17 mouse cellular contexts compared by ENCODE assay signal in genomic region chr1:153007292-153007691, GRCm38 (mm10). TPM values are rescaled to one million over a fixed set of nuclear protein-coding genes. Genes with fewer than 3 reads are reported as not detected.
"Had no signal": no experiment of that assay in that cellular context is flagged by ENCODE, and none has a peak within 500 bp of the region (broad histone marks: within the 10 kb centered on the region; RNA-seq: fewer than 3 reads in every experiment).

No protein-coding gene starts in this region.

- H3K9ac ChIP-seq: lung, embryonic 15.5 days; midbrain, embryonic 13.5 days; midbrain, embryonic 15.5 days; neural tube, embryonic 12.5 days had no signal

- DNase-seq: lung, adult 2 months; lung, postnatal 14 days; lung, postnatal 36 days; retina, postnatal 1 day; right cerebral cortex, adult 18-20 months; right cerebral cortex, postnatal 25 days; right cerebral cortex, postnatal 4 days; spleen, adult 18-20 months; thymus, adult 18-20 months; thymus, postnatal 14 days; thymus, postnatal 36 days had no signal

- H3K9me3 ChIP-seq: lung, embryonic 15.5 days; midbrain, embryonic 13.5 days; midbrain, embryonic 15.5 days; neural tube, embryonic 12.5 days had no signal

- H3K4me1 ChIP-seq: megakaryocyte, embryonic 14.5 days; neural tube, embryonic 12.5 days had no signal

- H3K27ac ChIP-seq: lung, embryonic 15.5 days; macrophage; midbrain, embryonic 13.5 days; midbrain, embryonic 15.5 days; neural tube, embryonic 12.5 days had no signal

- H3K27me3 ChIP-seq: lung, embryonic 15.5 days; midbrain, embryonic 15.5 days; neural tube, embryonic 12.5 days had no signal

- H3K36me3 ChIP-seq: lung, embryonic 15.5 days; midbrain, embryonic 13.5 days; midbrain, embryonic 15.5 days; neural tube, embryonic 12.5 days had no signal

- H3K4me3 ChIP-seq: lung, embryonic 15.5 days; megakaryocyte, embryonic 14.5 days; midbrain, embryonic 13.5 days; midbrain, embryonic 15.5 days; neural tube, embryonic 12.5 days had no signal

RNA-seq across cellular contexts. Expression of gene Nmnat2, which starts 52.5 kb away (rescaled TPM):
- polyA plus RNA-seq: macrophage had no signal
